Mouse (Mus musculus): Measurements from ENCODE around the gene Trim17.
A peak's percentile ranks its signal among the peaks of the same experiment; 100 is the strongest.

Trim17 gene

DNA sequence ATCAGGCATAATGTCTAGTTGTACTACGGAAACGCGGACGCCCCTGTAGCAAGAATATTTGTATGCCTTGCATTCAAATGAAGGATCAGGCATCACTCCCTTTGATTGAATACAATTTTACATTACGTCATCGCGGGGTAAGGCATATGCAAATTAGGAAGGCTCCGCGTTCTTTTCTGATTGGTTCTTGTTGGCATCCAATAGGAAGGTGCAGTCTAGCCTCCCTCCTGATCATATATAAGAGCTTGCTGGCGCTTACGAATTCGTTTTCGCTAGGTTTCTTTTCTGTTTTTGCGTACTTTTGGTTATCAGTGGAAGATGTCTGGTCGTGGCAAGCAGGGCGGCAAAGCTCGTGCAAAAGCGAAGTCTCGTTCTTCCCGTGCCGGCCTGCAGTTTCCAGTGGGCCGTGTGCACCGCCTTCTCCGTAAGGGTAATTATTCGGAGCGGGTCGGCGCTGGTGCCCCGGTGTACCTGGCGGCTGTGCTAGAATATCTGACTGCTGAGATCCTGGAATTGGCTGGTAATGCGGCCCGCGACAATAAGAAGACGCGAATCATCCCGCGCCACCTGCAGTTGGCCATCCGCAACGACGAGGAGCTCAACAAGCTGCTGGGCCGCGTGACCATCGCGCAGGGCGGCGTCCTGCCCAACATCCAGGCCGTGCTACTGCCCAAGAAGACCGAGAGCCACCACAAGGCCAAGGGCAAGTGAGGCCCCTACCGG is at the start of gene Trim17, which contains the start of gene Hist3h2a:
Trim17 (plus strand) TSS at position 266 of the 723 bp plus-strand sequence.
Hist3h2a (plus strand) TSS at position 266 of the 723 bp plus-strand sequence.
- DNase-seq (ENCODE audit: low read depth, low spot score) = peak; percentile 97

DNA sequence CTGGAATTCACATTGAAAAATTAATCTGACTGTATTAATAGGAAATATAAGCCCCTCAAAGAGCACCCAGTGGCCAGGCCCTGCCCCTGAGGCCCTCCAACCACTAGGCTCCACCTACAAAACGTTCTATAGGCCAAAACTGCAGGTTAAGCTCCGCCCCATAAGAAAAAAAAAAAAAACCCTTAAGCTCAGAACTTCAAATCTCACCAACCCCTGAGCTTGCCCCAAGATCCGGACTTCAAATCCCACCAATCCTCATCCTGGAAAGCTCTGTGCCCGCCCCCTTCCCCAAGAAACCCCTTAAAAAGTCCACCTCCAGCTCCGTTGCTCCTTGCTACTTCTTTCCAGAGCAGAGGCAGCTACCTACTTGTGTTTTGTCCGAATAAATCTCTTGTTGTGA is 49.6 kb upstream of the Trim17 start:
- peak; percentile 80 for DNase-seq (ENCODE audit: low read depth, low spot score)

DNA sequence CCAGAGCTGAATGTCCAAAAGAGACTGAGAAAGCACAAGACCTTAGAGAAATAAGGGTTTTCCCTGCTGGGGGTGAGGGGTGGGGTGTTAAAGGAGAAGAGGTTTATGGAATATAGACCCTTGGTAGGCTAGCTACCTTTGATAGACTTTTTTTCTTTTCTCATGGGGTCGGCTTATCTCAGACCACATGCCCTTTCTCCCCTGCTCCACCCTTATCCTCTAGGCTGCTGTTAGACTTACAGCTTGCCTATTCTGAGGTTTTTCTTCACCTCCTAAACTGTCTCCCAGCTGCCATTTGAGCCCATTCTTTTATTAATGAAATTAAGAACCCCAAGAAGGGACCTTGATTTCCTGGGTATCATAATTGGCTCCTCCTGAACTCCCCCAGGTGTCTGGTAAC is 40.7 kb upstream of the Trim17 start:
- no peak for DNase-seq (ENCODE audit: low read depth, low spot score)

DNA sequence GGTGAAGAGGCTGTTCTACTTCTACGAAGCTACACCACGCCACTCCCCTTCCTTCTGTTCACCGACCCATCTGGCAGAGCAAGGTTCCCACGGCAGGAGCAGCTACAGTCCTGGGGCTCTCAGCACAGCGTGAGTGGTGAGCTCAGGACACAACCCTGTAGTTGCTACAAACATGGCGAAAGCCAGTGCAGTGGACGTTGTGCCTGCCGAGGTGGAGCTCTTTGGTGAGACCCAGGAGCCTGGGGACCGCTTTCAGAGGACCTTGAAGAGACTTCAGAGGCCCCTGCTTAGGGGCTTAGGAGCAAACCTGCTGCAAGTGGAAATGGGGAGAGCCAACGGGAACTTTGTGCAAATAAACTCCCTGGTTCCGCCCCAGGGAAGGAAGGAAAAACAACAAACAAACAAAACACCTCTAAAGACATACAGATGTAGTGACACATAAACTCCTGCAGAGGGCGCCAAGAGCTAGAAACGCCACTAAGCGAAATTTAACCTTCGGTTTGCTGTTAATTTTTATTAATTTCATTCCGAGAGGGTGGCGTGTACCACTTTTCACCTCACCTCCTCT is 39.9 kb upstream of the Trim17 start:
- DNase-seq (ENCODE audit: low read depth, low spot score) = peak; percentile 53

DNA sequence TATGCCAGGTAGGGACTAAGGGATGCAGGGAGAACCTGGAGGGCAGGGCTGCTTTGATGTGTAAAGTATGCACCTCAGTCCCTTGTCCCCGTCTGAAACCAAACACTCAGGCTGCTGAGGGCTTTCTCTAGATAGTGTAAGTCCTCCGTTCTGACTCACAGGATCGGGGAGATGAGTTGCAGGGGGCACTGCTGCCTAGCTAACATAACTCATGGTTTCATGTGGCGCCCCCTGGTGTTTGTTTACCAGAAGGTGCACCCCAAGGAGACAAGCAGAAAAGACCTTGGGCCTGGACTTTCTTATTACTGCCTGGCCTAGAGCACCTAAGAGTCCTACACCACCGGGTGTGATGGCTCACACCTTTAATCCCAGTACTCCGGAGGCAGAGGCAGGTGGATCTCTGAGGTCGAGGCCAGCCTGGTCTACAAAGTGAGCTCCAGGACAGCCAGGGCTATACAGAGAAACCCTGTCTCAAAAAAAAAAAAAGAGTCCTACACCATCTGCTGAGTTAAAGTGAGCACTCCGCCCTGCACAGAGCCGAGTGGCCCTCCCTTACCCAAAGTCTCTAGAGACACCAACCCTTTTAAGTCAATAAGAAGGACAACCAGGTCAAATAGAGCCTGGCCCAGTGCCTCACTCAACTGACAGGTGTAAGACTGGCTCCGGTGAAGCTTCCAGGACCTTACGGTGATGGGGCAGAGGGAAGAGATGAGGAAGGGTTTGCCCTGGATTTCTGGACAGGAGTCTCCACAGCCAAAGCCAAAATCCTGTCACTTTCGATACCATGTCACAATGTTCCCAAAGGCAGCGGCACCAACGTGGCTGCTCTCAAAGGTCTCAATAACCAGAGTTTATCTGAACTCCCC is 37.4 kb upstream of the Trim17 start:
- DNase-seq (ENCODE audit: low read depth, low spot score) = peak; percentile 76

GRCm38 (mm10) chr11:58917745-58918366 is 36.6 kb upstream of the Trim17 start, which contains the start of gene Btnl10:
Gene Btnl10 (plus strand): TSS chr11:58917908.
- no peak for DNase-seq (ENCODE audit: low read depth, low spot score)

DNA sequence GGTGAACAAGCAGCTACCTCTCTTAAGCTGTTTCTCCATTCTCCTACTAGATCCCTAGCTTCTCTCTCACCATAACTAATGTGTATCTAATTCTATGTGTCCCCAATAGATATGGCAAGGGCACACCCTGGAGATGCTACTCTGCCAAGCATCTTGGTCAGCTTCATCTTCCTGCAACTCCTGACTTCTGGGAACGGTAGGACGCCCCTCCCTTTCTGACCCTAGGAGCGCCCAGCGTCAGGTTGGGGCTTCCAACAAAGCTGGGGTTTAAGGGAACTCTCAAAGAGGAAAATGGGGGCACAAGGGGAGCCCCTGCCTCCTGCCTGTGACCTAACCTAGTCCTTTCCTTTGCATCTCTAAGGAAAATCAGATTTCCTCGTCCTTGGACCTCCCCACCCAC is 35.7 kb upstream of the Trim17 start:
- no peak for DNase-seq (ENCODE audit: low read depth, low spot score)

GRCm38 (mm10) chr11:58922420-58922819 is 32.1 kb upstream of the Trim17 start:
- DNase-seq (ENCODE audit: low read depth, low spot score) = no peak

DNA sequence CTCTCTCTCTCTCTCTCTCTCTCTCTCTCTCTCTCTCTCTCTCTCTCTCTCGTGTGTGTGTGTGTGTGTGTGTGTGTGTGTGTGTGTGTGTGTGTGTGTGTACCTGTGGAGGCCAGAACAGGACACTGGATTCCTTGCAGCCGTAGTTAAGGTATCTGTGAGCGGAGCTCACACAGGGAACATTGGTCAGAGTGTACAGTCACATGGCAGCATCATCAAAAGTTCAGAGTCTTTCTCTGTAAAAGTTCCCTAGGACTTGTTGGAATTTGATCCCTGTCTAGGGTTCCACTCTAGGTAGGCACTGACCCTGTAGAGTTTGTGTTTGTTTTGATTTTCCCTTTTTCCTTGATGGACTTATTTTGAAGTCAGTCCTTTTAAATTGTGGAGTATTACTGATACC is 27.8 kb upstream of the Trim17 start:
- DNase-seq (ENCODE audit: low read depth, low spot score) = no peak

DNA sequence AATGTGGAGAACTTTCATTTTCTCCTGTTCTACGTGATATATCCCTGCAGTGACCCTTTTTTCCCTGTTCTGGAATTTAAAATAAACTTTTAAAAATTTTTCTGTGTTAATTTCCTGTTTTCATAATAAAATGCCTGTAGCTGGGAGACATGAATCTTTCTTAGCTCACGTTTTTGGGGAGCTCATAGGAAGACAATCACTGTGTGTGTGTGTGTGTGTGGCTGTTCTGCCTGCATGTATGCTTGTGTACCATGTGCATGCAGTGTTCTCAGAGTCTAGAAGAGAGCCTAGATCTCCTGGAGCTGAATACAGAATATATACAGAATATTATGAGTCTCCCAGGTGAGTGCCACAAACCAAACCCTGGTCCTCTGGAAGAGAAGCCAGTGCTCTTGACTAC is 27.4 kb upstream of the Trim17 start:
- no peak for DNase-seq (ENCODE audit: low read depth, low spot score)

DNA sequence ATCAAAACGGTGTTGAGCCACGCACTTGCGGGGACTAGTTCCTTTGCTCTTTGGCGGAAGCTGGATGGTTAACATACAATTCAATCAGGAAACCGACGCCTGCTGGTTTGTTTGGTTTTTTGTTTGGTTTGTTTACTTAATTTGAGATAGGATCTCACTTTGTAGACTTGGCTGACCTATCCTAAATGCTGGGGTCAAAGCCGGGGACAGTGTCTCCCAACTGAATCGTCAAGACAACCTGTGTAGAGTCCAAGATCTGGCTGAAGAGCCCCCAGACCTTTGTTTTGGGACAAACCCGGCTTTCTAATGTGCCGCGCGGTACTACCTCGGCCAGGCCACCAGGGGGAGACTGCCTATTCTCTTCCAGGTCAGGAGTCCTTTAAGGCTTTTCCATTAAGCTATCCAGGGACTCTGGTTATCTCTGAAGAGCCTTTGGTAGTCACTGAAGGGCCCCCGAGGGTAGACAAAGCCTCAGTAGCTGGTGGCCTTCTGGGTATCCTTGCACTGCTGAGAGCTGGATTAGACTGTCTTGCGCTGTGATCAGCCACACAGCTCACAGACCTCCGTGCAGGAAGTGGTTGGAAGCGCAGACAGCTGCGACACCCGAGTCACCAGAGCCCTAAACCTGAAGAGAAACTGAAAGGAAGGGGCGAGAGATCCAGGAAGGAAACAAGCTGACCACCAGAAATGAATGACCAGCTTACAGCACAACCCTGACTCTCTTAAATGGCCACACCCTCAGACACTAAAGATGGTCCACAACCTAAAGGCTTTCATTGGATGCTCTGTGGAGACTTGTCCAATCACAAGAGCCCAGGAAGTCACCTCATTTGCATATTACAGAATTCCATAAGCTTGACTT is 26.5 kb upstream of the Trim17 start:
- DNase-seq (ENCODE audit: low read depth, low spot score) = peak; percentile 86

DNA sequence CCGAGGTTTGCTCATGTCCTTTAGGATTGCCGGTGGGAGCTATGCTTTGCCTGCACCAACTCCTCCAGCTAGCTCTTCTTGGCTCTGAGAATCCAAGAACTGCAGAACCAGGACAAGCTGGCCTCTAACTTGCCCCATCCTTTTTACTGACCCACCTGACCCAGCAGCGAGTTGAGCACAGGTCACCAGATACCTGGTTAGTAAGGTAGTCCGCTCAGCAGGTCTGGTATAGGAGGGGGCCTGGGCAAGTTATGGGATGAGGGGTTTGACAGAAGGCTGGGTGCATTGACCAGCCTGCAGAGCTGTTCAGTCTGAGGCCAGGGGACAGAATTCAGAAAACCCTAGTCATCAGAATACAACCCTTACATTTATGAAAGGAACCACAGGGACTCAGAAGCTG is 25.4 kb upstream of the Trim17 start:
- no peak for DNase-seq (ENCODE audit: low read depth, low spot score)

GRCm38 (mm10) chr11:58929641-58930040 is 24.8 kb upstream of the Trim17 start:
- no peak for DNase-seq (ENCODE audit: low read depth, low spot score)

DNA sequence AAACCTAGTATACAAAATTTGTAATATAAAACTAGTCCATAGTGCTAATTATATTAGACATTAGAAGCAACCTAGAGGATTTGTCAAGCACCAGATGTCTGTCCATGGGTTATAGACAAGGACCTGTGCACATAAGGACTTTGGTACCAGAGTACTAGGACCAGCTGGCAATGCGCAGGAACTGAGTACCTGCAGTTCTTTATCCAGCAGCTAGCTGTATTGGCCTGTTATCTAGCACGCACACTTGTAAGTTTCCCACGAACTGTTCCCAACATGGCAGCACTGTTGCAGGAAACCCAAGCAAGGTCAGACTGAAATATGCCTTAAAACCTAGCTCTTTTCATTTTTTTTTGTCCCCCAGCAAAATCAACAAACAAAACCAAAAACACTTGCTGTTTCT is 24.2 kb upstream of the Trim17 start:
- no peak for DNase-seq (ENCODE audit: low read depth, low spot score)

- DNase-seq (ENCODE audit: low read depth, low spot score) = peak; percentile 22
These were observed 22.9 kb upstream of the Trim17 start for GRCm38 (mm10) chr11:58931576-58931975.

DNA sequence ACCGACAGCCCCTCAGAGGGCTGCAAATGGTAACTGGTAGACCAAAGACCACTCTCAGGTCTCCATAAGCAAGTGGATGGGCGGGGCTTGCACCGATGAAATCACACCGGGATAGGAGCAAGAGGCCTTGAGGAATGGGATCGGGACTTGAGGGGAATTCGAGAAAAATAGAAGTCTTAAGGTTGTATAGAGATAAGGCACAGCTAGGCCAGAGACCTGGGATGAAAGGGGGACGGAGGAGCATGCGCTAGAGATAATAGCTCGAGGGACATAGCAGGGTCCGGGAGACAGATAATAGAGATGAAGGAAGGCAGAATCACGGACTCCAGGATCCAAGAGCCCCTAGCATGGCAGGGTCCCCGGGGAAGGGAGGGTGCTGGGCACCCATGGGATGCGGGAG is 16.6 kb upstream of the Trim17 start:
- no peak for DNase-seq (ENCODE audit: low read depth, low spot score)

DNA sequence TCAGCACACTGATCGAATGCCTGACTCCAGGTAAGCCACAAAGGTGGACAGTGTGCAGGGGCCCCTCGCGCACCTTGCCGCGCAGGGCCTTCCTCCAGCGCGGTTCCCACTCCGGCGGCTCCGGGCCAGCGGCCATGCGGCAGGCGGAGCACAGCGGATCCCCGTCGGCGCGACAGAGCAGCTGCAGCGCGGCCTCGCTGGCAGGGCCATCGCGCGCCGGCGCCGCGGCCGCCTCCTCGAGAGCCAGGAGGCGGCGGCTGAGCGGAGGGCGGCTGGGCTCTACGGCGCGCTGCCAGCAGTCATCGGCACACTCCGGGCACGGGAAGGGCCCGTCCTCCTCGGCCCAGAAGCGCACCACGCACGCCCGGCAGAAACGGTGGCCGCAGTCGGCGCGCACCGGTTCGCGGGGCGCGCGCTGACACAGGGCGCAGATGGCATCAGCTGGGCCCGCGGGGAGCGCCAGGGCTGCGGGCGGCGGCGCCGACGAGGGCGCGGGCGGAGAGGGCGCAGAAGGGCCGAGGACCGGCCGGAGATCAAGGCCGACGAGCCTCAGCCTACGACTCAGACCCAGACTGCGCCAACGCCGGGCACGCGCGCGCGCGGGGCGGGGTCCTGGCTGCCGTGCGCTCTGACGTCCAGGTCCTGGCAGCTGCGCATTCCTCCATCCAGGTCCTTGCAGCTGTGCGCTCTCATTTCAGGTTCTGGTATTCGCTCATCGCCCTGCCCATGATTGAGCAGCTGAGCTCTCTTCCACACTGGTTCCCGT is 16.0 kb upstream of the Trim17 start, which contains the start of gene Rnf187:
Rnf187 (minus strand) TSS at position 595 of the 766 bp plus-strand sequence.
- DNase-seq (ENCODE audit: low read depth, low spot score) = peak; percentile 93

- no peak for DNase-seq (ENCODE audit: low read depth, low spot score)
These were observed 15.4 kb upstream of the Trim17 start for GRCm38 (mm10) chr11:58939088-58939439.

DNA sequence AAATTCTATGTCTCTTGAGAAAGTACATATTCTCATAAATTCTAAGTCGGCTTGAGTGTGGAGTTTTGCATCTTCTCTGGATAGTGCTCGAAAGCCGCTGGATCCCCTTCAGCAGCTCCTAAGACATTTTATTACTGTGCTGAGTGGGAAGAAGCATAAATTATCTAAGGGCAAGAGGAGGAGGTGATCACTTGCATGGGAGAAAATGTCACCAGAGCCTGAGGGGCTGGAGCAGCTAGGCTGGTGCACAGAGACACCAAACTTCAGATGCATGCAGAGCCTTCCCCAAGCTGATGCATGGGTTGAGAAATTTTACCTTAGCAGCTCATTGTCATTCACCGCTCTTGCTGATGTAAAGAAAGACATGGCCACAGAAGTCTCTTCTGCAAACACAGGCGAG is 10.3 kb upstream of the Trim17 start:
- no peak for DNase-seq (ENCODE audit: low read depth, low spot score)

- no peak for DNase-seq (ENCODE audit: low read depth, low spot score)
These were observed 7.2 kb upstream of the Trim17 start for GRCm38 (mm10) chr11:58947306-58947705.

Measured in A20 (cell line).